Mouse (Mus musculus) embryonic facial prominence, embryonic 13.5 days (tissue): ENCODE results near the gene Srp54c. TPM values are rescaled to one million over a fixed set of nuclear protein-coding genes. Genes with fewer than 3 reads are reported as not detected.
A peak's percentile ranks its signal among the peaks of the same experiment; 100 is the strongest.
"Not testable (repeated sequence)": the region's sequence is repeated elsewhere in the genome, so short reads cannot be mapped to it uniquely, and the experiment has no call there.

Source experiments
- ATAC-seq: fragments of 200-750 bp; cut with Nextera tagmentation; 2 replicates; pipeline ENCODE4 v1.8.0; 2017; ENCODE audit warnings: low read depth; ENCODE audit not compliant: insufficient number of reproducible peaks, insufficient read depth, low FRiP score, low TSS enrichment
- H3K27ac ChIP-seq: fragments of 300-500 bp; sonication (generic); 2 replicates; pipeline ENCODE4 v1.5.1; 2015; ENCODE audit warnings: moderate library complexity, mild to moderate bottlenecking, inconsistent platforms
- H3K27me3 ChIP-seq: fragments of 300-500 bp; sonication (generic); 2 replicates; pipeline ENCODE4 v1.6.1; 2015; ENCODE audit warnings: mild to moderate bottlenecking, inconsistent platforms
- H3K36me3 ChIP-seq: fragments of 300-500 bp; sonication (generic); 2 replicates; pipeline ENCODE4 v1.6.1; 2015; ENCODE audit warnings: mild to moderate bottlenecking, inconsistent platforms
- H3K4me1 ChIP-seq: fragments of 300-500 bp; sonication (generic); 2 replicates; pipeline ENCODE4 v1.6.1; 2015; ENCODE audit warnings: inconsistent platforms
- H3K4me2 ChIP-seq: fragments of 300-500 bp; sonication (generic); 2 replicates; pipeline ENCODE4 v1.6.1; 2015; ENCODE audit warnings: moderate library complexity, mild to moderate bottlenecking, inconsistent platforms
- H3K4me3 ChIP-seq: fragments of 300-500 bp; sonication (generic); 2 replicates; pipeline ENCODE4 v1.5.1; 2015; ENCODE audit warnings: mild to moderate bottlenecking, inconsistent platforms
- H3K9ac ChIP-seq: fragments of 300-500 bp; sonication (generic); 2 replicates; pipeline ENCODE4 v1.6.1; 2015; ENCODE audit warnings: mild to moderate bottlenecking, inconsistent platforms
- H3K9me3 ChIP-seq: fragments of 300-500 bp; sonication (generic); 2 replicates; pipeline ENCODE4 v1.6.1; 2016; ENCODE audit warnings: inconsistent platforms
- WGBS: fragments of 180-500 bp; shearing (Covaris S2); methylation state at CpG from one replicate; pipeline ENCODE4 v1.1.7; 2015; ENCODE audit warnings: mixed read lengths; 5-methylcytosine and 5-hydroxymethylcytosine counted together
- polyA plus RNA-seq: library from polyadenylated mRNA; unstranded; fragments of >200 nt; fragmentation: Nextera tagmentation; extraction: Ambion mirVana; gene quantifications from 2 replicates; pipeline ENCODE4 v1.2.1, GENCODE M21; 2015

The Srp54c gene
- polyA plus RNA-seq: 73.2 and 80.9 TPM in 2 replicates

- WGBS: no CpG with 5 or more reads among the region's 57 CpGs
- H3K9ac ChIP-seq, H3K36me3 ChIP-seq: not testable (repeated sequence)
Measured at GRCm38 (mm10) chr12:55229626-55230519, at the start of gene Srp54c. TSS of gene Srp54c (plus strand) at chr12:55230168.

GRCm38 (mm10) chr12:55187686-55188085 lies 42.3 kb upstream of the Srp54c start:
- not testable (repeated sequence) for ATAC-seq, H3K36me3 ChIP-seq, H3K9me3 ChIP-seq, H3K4me2 ChIP-seq, H3K4me3 ChIP-seq, H3K27ac ChIP-seq, H3K9ac ChIP-seq, H3K4me1 ChIP-seq, H3K27me3 ChIP-seq
- WGBS: no CpG with 5 or more reads among the region's 8 CpGs

More at GRCm38 (mm10) chr12:55229626-55230519, at the start of gene Srp54c:
- peak within 1 kb of the TSS; percentile 42 for H3K4me3 ChIP-seq
- H3K9me3 ChIP-seq, H3K4me2 ChIP-seq, H3K27ac ChIP-seq, H3K4me1 ChIP-seq, H3K27me3 ChIP-seq: not testable (repeated sequence)
- ATAC-seq: peak; percentile 97

- WGBS: no CpG with 5 or more reads among the region's 5 CpGs
- not testable (repeated sequence) for H3K27ac ChIP-seq
Measured at GRCm38 (mm10) chr12:55189127-55189526, 40.8 kb upstream of the Srp54c start.

GRCm38 (mm10) chr12:55199306-55199705 lies 30.7 kb upstream of the Srp54c start, which contains the start of gene 1700047I17Rik2:
TSS of gene 1700047I17Rik2 (plus strand) at chr12:55199592.
- H3K9ac ChIP-seq, H3K4me1 ChIP-seq, H3K27ac ChIP-seq, H3K4me3 ChIP-seq, H3K36me3 ChIP-seq, H3K9me3 ChIP-seq, H3K27me3 ChIP-seq, H3K4me2 ChIP-seq: not testable (repeated sequence)
- no CpG with 5 or more reads among the region's 40 CpGs for WGBS
- ATAC-seq: peak; percentile 93

More at GRCm38 (mm10) chr12:55189127-55189526, 40.8 kb upstream of the Srp54c start:
- not testable (repeated sequence) for H3K9me3 ChIP-seq, ATAC-seq, H3K9ac ChIP-seq, H3K36me3 ChIP-seq, H3K27me3 ChIP-seq, H3K4me3 ChIP-seq, H3K4me1 ChIP-seq, H3K4me2 ChIP-seq

GRCm38 (mm10) chr12:55199799-55200198 lies 30.2 kb upstream of the Srp54c start:
- H3K9me3 ChIP-seq, H3K4me3 ChIP-seq, H3K27me3 ChIP-seq, H3K4me2 ChIP-seq, H3K27ac ChIP-seq, H3K9ac ChIP-seq, ATAC-seq, H3K4me1 ChIP-seq, H3K36me3 ChIP-seq: not testable (repeated sequence)
- no CpG with 5 or more reads among the region's 18 CpGs for WGBS

GRCm38 (mm10) chr12:55212944-55213343 lies 17.0 kb upstream of the Srp54c start:
- H3K4me1 ChIP-seq, H3K4me2 ChIP-seq, ATAC-seq, H3K27ac ChIP-seq, H3K9ac ChIP-seq, H3K9me3 ChIP-seq, H3K36me3 ChIP-seq, H3K27me3 ChIP-seq, H3K4me3 ChIP-seq: not testable (repeated sequence)
- no CpG with 5 or more reads among the region's 6 CpGs for WGBS

GRCm38 (mm10) chr12:55230520-55230861 lies 523 bp downstream of the Srp54c start:
- not testable (repeated sequence) for H3K4me2 ChIP-seq, H3K27ac ChIP-seq, H3K27me3 ChIP-seq, H3K9me3 ChIP-seq, H3K4me1 ChIP-seq, H3K36me3 ChIP-seq, H3K9ac ChIP-seq
- 0% methylated on average over 11 of the region's 25 CpGs for WGBS
- peak; percentile 30; the same call in 1 of the 2 replicates for ATAC-seq
- H3K4me3 ChIP-seq: peak overlapping the region; percentile 42

GRCm38 (mm10) chr12:55242243-55242642 lies 12.3 kb downstream of the Srp54c start:
- not testable (repeated sequence) for H3K27ac ChIP-seq, H3K4me2 ChIP-seq, H3K36me3 ChIP-seq, ATAC-seq, H3K4me1 ChIP-seq, H3K27me3 ChIP-seq, H3K9me3 ChIP-seq, H3K9ac ChIP-seq, H3K4me3 ChIP-seq
- no CpG with 5 or more reads among the region's 8 CpGs for WGBS

- H3K4me2 ChIP-seq, H3K9ac ChIP-seq, ATAC-seq, H3K27me3 ChIP-seq, H3K4me1 ChIP-seq, H3K9me3 ChIP-seq, H3K27ac ChIP-seq, H3K4me3 ChIP-seq: not testable (repeated sequence)
- WGBS: no CpG with 5 or more reads among the region's 8 CpGs
- H3K36me3 ChIP-seq: peaks cover 23% of the 10 kb centered on the region
Measured at GRCm38 (mm10) chr12:55261950-55262349, 32.0 kb downstream of the Srp54c start.

GRCm38 (mm10) chr12:55263385-55263784 lies 33.4 kb downstream of the Srp54c start:
- not testable (repeated sequence) for H3K4me1 ChIP-seq, H3K4me3 ChIP-seq, H3K9me3 ChIP-seq, ATAC-seq, H3K9ac ChIP-seq, H3K4me2 ChIP-seq, H3K27me3 ChIP-seq, H3K27ac ChIP-seq
- H3K36me3 ChIP-seq: peaks cover 12% of the 10 kb centered on the region
- WGBS: no CpG with 5 or more reads among the region's 5 CpGs

GRCm38 (mm10) chr12:55272243-55272642 lies 42.3 kb downstream of the Srp54c start:
- no peak overlapping the region for H3K4me2 ChIP-seq
- H3K4me3 ChIP-seq: no peak overlapping the region
- no peaks in the 10 kb centered on the region for H3K27me3 ChIP-seq
- 80% methylated on average over 3 of the region's 3 CpGs for WGBS
- H3K36me3 ChIP-seq: no peaks in the 10 kb centered on the region
- H3K9ac ChIP-seq: no peak overlapping the region
- H3K4me1 ChIP-seq: no peaks in the 10 kb centered on the region
- ATAC-seq: no peak
- H3K9me3 ChIP-seq: no peaks in the 10 kb centered on the region
- H3K27ac ChIP-seq: no peak overlapping the region

- not testable (repeated sequence) for H3K27ac ChIP-seq, ATAC-seq, H3K9ac ChIP-seq, H3K4me2 ChIP-seq, H3K27me3 ChIP-seq, H3K36me3 ChIP-seq, H3K9me3 ChIP-seq, H3K4me3 ChIP-seq, H3K4me1 ChIP-seq
- 82% methylated on average over 4 of the region's 6 CpGs for WGBS
Measured at GRCm38 (mm10) chr12:55277583-55277982, 47.6 kb downstream of the Srp54c start.
